In genomic region chr5:141782330-141782729, GRCm38 (mm10) we compare ENCODE assay signal across 11 mouse cellular contexts.
"Had no signal": no experiment of that assay in that cellular context is flagged by ENCODE, and none has a peak within 500 bp of the region (broad histone marks: within the 10 kb centered on the region; RNA-seq: fewer than 3 reads in every experiment).

No protein-coding gene starts in this region.

- H3K9ac ChIP-seq: limb, embryonic 15.5 days; liver, embryonic 13.5 days; midbrain, embryonic 15.5 days; neural tube, embryonic 12.5 days had no signal

- ATAC-seq: intestine, postnatal 0 days; midbrain, embryonic 15.5 days had no signal

- H3K4me2 ChIP-seq: limb, embryonic 15.5 days; liver, embryonic 13.5 days; midbrain, embryonic 11.5 days; midbrain, embryonic 15.5 days; neural tube, embryonic 12.5 days had no signal

- H3K27ac ChIP-seq: limb, embryonic 15.5 days; liver, embryonic 13.5 days; midbrain, embryonic 15.5 days; neural tube, embryonic 12.5 days had no signal

- H3K27me3 ChIP-seq: limb, embryonic 15.5 days; liver, embryonic 13.5 days; midbrain, embryonic 15.5 days; neural tube, embryonic 12.5 days had no signal

- H3K36me3 ChIP-seq: limb, embryonic 15.5 days; liver, embryonic 13.5 days; midbrain, embryonic 15.5 days; neural tube, embryonic 12.5 days had no signal

- H3K9me3 ChIP-seq: limb, embryonic 15.5 days; midbrain, embryonic 15.5 days; neural tube, embryonic 12.5 days had no signal

- H3K4me1 ChIP-seq: limb, embryonic 15.5 days; liver, embryonic 13.5 days; midbrain, embryonic 15.5 days; neural tube, embryonic 12.5 days had no signal

- H3K4me3 ChIP-seq: limb, embryonic 15.5 days; liver, embryonic 13.5 days; midbrain, embryonic 15.5 days; neural tube, embryonic 12.5 days had no signal

- DNase-seq: kidney, adult 8-10 months; kidney, postnatal 25 days; layer of hippocampus, postnatal 36 days; liver, embryonic 13.5 days; thymus, adult 18-20 months; thymus, postnatal 14 days had no signal
